Mouse (Mus musculus): ENCODE results near the gene Ergic1. TPM values are rescaled to one million over a fixed set of nuclear protein-coding genes. Genes with fewer than 3 reads are reported as not detected.

Gene Ergic1
- polyA plus RNA-seq, 1 experiment from 2014 or later: 115 TPM

DNA sequence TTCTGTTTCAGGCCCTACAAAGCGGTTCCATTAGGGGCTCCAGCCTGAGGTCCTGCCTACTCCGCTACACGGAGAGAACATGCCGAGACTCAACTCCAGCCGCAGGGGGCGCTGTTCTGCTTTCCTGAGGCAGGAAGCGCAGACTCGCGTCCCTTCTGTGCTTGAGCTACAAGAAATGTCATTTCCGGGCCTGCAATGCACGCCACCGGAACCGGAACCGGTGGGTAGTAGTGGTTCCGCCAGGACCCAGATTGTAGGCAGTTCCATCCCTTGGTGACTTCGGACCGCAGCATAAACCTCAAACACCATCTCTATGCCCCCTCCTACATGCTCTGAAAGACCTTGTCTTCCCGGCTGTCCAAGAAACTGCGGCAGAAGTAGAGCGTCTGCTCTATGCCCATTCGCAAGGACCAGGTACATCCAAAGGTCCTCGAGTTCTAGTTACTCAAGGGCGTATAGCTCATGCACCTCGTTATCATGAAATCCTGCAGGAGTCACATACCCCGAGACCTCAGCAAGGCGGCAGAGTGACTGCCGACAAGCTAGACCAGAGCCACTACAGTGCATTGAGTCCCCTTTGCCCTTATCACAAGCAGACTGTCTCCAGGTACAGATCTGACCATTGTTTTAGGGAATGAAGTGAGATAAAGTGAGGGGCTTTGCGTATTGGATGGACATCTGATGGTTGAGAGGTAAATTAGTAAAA lies 101.8 kb downstream of the Ergic1 start, which contains the start of gene Atp6v0e:
Gene Atp6v0e (plus strand): TSS at position 254 of the 706 bp plus-strand sequence.
- Histone ChIP-seq H3K27me3 (replicated peaks) (peaks cover 3% of the 10 kb centered on the region; the same call in 1 of the 2 replicates), H3K9me3 (replicated peaks) (no peaks in the 10 kb centered on the region), H3K27ac (ENCODE audit: poor library complexity, severe bottlenecking) (peak within 1 kb of the TSS; percentile 58; the same call in 1 of the 2 replicates), H3K9ac (peak within 1 kb of the TSS; percentile 81), H3K4me2 (peak within 1 kb of the TSS; percentile 95), H3K36me3 (no peaks in the 10 kb centered on the region), H3K4me3 (peak within 1 kb of the TSS; percentile 78), H3K4me1 (replicated peaks) (peaks cover 33% of the 10 kb centered on the region)
- 2% methylated on average over 28 of the region's 28 CpGs for WGBS
- ATAC-seq (ENCODE audit: insufficient number of reproducible peaks, low FRiP score): peak; percentile 72

DNA sequence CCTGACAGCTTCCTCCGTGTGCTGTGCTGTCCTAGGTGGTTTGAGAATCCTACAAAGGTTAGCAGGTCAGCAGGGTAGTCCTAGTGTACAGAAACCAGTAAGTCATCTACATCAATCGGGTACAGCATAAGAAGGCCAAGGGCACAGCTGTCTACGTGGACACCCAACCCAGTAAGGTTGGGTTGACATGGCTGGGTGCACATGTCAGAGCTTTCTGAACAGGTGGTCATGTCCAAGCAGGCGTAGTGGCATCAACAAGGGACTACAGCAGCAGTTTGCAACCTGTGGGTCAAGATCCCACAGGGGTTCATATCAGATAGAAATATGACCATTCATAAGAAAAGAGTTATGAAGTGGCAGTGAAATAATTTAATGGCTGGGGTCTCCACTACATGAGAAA lies 104.3 kb downstream of the Ergic1 start:
- no peak for ATAC-seq (ENCODE audit: insufficient number of reproducible peaks, low FRiP score)
- WGBS: 76% methylated on average over 4 of the region's 4 CpGs
- H3K9ac ChIP-seq: no peak overlapping the region

DNA sequence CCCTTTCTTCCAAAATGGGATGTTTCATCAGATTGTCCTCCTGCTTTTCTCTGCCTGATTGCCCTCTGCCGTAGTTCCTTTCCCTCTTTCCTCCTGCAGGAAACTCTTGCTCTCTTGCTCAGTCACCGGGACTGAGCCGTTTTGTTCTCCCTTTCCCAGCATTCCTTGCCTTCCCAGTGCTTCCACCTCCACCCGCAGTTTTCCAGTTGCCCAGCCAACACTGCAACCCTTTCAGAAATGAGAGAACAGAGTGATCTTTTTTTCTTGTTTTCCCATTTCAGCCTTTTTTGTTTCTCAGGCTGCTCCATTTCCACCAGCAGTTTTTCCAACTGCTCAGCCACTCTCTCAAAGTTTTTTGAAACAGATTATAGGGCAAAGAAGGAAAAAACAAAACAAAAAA lies 110.0 kb downstream of the Ergic1 start:
- H3K36me3 ChIP-seq: no peaks in the 10 kb centered on the region
- no peak overlapping the region for H3K4me2 ChIP-seq
- no peaks in the 10 kb centered on the region for H3K9me3 ChIP-seq (replicated peaks)
- H3K27me3 ChIP-seq (replicated peaks): no peaks in the 10 kb centered on the region
- H3K4me1 ChIP-seq (replicated peaks): 0 out of 2 replicates have a peak, but pooled peaks cover 5% of the 10 kb centered on the region
- H3K27ac ChIP-seq (ENCODE audit: poor library complexity, severe bottlenecking): no peak overlapping the region
- H3K4me3 ChIP-seq: no peak overlapping the region
- ATAC-seq (ENCODE audit: insufficient number of reproducible peaks, low FRiP score): no peak
- 33% methylated on average over 4 of the region's 4 CpGs for WGBS
- no peak overlapping the region for H3K9ac ChIP-seq

More for the DNA sequence above, 104.3 kb downstream of the Ergic1 start:
- Histone ChIP-seq H3K27me3 (replicated peaks) (peaks cover 3% of the 10 kb centered on the region; the same call in 1 of the 2 replicates), H3K27ac (ENCODE audit: poor library complexity, severe bottlenecking) (no peak overlapping the region), H3K4me2 (no peak overlapping the region), H3K4me1 (replicated peaks) (peaks cover 17% of the 10 kb centered on the region), H3K9me3 (replicated peaks) (no peaks in the 10 kb centered on the region), H3K36me3 (no peaks in the 10 kb centered on the region), H3K4me3 (no peak overlapping the region)

DNA sequence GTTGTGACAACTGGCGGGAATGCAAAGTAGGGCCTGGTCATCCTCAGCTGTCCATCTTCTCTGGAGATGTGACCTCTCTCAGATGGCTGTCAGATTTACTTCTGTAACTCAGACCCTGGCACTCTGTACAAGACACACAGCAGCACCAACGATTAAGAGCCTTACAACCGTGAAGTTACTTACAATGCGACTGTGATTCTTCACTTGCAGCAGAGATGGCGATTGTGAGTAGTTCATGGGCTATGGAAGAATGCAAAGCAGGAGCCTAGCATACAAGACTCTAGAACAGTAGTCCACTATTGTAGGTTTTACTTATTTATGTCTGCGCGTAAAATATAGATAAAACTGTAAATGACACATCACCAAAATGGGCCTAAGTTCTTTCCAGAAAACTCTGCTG lies 114.6 kb downstream of the Ergic1 start:
- Histone ChIP-seq H3K4me2 (peak overlapping the region; percentile 76), H3K4me1 (replicated peaks) (peaks cover 23% of the 10 kb centered on the region), H3K27me3 (replicated peaks) (no peaks in the 10 kb centered on the region), H3K9me3 (replicated peaks) (no peaks in the 10 kb centered on the region), H3K4me3 (peak overlapping the region; percentile 86), H3K27ac (ENCODE audit: poor library complexity, severe bottlenecking) (peak overlapping the region; percentile 94), H3K36me3 (peaks cover 11% of the 10 kb centered on the region), H3K9ac (peak overlapping the region; percentile 84; the same call in 1 of the 2 replicates)
- 22% methylated on average over 7 of the region's 7 CpGs for WGBS
- no peak for ATAC-seq (ENCODE audit: insufficient number of reproducible peaks, low FRiP score)

DNA sequence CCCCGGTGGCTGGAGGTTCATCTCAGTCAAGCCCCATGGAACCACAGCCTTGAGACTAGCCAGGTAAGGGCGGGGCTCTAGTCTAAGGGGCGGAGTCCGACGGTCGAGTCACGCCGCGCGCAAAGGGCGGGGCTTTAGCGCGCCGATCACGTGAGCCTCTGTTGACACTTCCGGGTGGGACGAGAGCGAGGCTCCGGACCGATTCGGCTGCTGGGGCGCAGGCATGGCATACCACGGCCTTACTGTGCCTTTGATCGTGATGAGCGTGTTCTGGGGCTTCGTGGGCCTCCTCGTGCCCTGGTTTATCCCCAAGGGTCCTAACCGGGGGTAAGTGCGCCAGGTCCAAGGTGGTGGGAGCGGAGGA lies 114.9 kb downstream of the Ergic1 start:
- peak overlapping the region; percentile 84 for H3K9ac ChIP-seq
- H3K27me3 ChIP-seq (replicated peaks): no peaks in the 10 kb centered on the region
- no peaks in the 10 kb centered on the region for H3K9me3 ChIP-seq (replicated peaks)
- peaks cover 23% of the 10 kb centered on the region for H3K4me1 ChIP-seq (replicated peaks)
- peak overlapping the region; percentile 76 for H3K4me2 ChIP-seq
- H3K4me3 ChIP-seq: peak overlapping the region; percentile 86
- under 1% methylated on average over 30 of the region's 30 CpGs for WGBS
- H3K36me3 ChIP-seq: peaks cover 13% of the 10 kb centered on the region
- H3K27ac ChIP-seq (ENCODE audit: poor library complexity, severe bottlenecking): peak overlapping the region; percentile 94
- ATAC-seq (ENCODE audit: insufficient number of reproducible peaks, low FRiP score): peak; percentile 96

DNA sequence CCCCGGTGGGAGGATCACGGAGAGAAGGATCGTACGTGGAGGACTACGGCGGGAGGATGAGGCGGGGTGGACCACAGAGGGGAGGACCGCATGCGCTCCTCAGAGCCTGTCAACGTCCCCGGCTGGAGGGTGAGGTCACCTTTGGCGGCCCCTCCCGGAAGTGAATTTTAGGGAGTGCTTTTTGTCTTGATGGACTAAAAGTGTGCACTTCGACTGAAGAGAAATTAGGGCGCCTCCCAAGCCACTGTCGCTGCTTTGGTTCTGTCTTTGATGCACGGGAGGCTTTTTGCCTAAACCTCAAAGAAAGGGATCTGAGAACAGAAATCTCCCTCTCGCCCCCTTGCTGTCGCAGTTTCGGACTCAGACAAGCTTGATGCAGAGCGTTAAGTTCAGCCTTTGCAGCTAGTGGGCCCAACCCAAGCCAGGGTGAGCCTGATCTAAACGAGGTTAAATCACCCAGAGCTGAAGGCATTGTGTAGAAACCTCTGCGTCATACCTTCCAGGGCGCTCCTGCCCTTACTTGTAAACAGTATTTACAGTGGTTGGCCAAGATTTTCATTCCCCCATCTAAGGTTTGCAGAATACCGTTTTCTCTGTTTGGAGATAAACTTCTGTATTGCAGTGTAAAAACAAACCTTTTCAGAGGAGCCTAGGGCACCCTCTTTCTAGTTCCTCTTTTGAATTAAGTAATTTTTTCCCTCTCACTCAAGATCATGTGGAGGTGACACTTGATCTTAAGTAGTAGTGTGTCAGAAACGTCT lies 115.5 kb downstream of the Ergic1 start:
- peak overlapping the region; percentile 84 for H3K9ac ChIP-seq
- 2% methylated on average over 26 of the region's 26 CpGs for WGBS
- peaks cover 23% of the 10 kb centered on the region for H3K4me1 ChIP-seq (replicated peaks)
- H3K36me3 ChIP-seq: peaks cover 18% of the 10 kb centered on the region
- peak overlapping the region; percentile 86 for H3K4me3 ChIP-seq
- peaks cover 3% of the 10 kb centered on the region; the same call in 1 of the 2 replicates for H3K9me3 ChIP-seq (replicated peaks)
- no peaks in the 10 kb centered on the region for H3K27me3 ChIP-seq (replicated peaks)
- H3K4me2 ChIP-seq: peak overlapping the region; percentile 76
- peak; percentile 89 for ATAC-seq (ENCODE audit: insufficient number of reproducible peaks, low FRiP score)
- peak overlapping the region; percentile 94 for H3K27ac ChIP-seq (ENCODE audit: poor library complexity, severe bottlenecking)

DNA sequence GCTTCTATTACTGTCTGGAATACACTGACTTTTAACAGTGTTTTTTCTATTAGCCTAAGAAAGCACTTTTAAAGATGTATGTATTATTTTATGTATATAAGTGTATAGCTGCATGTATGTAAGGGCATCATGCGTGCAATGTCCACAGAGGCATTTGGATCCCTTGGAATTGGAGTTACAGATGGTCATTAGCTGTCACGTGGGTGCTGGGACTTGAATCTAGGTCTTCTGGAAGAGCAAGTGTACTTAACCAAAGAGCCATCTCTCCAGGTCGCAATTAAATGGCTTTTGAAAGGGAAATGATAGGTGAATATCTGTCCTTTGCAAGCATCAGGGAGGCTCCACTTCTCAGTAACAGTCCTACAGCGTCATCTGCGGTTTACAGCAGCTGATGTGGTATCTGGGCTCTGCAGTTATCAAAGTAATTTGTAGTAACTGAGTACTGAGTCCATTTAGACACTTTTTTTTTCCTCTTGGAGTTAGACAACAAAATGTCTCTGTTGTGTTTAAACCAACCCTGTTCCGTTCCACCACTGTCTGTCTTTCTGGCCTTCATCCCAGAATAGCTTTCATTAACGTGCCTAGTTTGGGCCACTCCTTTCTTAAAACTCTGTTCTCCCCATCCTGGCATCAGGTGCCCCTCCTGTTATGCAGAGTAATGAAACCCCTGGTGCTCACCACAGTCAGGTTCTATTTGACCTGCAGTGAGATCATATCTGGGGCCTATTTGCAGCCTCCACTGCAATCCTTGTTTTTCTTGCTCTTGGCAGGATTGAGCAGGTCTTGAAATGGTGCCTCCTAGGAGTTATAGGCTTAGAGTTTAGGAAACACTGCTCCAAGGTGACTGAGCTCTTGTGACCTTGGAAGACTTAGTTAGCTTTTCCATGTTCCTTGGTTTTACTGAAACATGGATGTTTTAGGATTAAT lies 116.7 kb downstream of the Ergic1 start:
- Histone ChIP-seq H3K27ac (ENCODE audit: poor library complexity, severe bottlenecking) (no peak overlapping the region), H3K4me1 (replicated peaks) (peaks cover 23% of the 10 kb centered on the region), H3K4me2 (peak overlapping the region; percentile 76), H3K9ac (peak overlapping the region; percentile 52; the same call in 1 of the 2 replicates), H3K36me3 (peaks cover 26% of the 10 kb centered on the region), H3K4me3 (peak overlapping the region; percentile 86; the same call in 1 of the 2 replicates), H3K9me3 (replicated peaks) (peaks cover 3% of the 10 kb centered on the region; the same call in 1 of the 2 replicates), H3K27me3 (replicated peaks) (no peaks in the 10 kb centered on the region)
- 74% methylated on average over 7 of the region's 7 CpGs for WGBS
- no peak for ATAC-seq (ENCODE audit: insufficient number of reproducible peaks, low FRiP score)

DNA sequence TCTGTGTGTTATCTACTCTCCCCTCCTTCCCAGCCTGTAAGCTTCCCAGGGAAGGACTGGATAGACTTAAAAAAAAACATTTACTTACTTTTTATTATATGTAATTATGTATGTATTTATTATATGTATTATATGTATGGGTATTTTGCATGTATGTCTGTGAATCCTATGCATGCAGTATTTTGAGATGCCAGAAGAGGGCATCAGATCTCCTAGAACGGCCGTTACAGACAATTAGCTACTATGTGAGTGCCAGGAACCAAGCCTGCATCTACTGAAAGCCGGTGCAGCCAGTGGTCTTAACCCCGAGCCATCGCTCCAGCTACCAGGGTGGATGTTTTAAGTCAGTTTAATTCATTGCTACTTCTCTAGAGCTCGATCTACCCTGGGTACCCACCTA lies 120.0 kb downstream of the Ergic1 start:
- H3K9me3 ChIP-seq (replicated peaks): peaks cover 3% of the 10 kb centered on the region; the same call in 1 of the 2 replicates
- no peaks in the 10 kb centered on the region for H3K27me3 ChIP-seq (replicated peaks)
- no peak for ATAC-seq (ENCODE audit: insufficient number of reproducible peaks, low FRiP score)
- peaks cover 52% of the 10 kb centered on the region for H3K36me3 ChIP-seq
- H3K27ac ChIP-seq (ENCODE audit: poor library complexity, severe bottlenecking): no peak overlapping the region
- peaks cover 25% of the 10 kb centered on the region for H3K4me1 ChIP-seq (replicated peaks)
- WGBS: 84% methylated on average over 6 of the region's 6 CpGs
- no peak overlapping the region for H3K4me2 ChIP-seq
- no peak overlapping the region for H3K4me3 ChIP-seq
- H3K9ac ChIP-seq: no peak overlapping the region

DNA sequence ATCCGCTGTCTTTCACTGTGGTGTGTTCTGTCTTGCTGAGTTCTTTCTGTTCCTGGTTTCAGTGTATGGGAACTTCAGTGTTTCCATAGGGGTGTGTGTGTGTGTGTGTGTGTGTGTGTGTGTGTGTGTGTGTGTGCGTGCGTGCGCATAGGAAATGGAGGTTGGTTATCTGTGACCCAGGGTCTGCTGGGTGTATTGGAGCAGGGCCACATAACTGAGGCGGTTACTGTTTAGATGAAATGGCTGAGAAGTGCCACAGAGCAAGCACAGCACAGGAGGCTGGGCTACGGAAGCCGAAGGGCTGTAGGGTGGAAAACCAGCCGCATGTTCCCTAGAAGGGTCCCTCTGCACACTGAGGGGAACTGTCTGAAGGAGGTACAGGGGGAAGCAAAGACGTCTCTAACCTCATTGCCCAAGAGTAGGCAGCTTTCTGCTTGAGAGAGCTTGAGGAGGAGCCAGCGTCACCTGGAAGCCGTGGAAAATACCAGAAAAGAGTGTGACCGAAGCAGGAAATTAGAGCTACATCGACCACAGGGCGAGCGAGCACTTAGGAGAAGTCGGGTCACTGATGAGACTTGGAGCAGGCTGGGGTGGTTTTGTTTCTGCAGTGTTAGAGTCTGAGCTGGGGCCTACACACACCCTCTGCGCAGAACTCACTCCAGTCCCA lies 125.2 kb downstream of the Ergic1 start:
- peaks cover under 1% of the 10 kb centered on the region; the same call in 1 of the 2 replicates for H3K9me3 ChIP-seq (replicated peaks)
- peaks cover 49% of the 10 kb centered on the region for H3K4me1 ChIP-seq (replicated peaks)
- H3K36me3 ChIP-seq: peaks cover 42% of the 10 kb centered on the region
- ATAC-seq (ENCODE audit: insufficient number of reproducible peaks, low FRiP score): peak; percentile 39; the same call in 1 of the 2 replicates
- no peaks in the 10 kb centered on the region for H3K27me3 ChIP-seq (replicated peaks)
- no peak overlapping the region; the same call in none of the 2 replicates for H3K9ac ChIP-seq
- H3K4me2 ChIP-seq: no peak overlapping the region
- no peak overlapping the region for H3K27ac ChIP-seq (ENCODE audit: poor library complexity, severe bottlenecking)
- no peak overlapping the region for H3K4me3 ChIP-seq
- 86% methylated on average over 17 of the region's 17 CpGs for WGBS
